In the genomic region with DNA sequence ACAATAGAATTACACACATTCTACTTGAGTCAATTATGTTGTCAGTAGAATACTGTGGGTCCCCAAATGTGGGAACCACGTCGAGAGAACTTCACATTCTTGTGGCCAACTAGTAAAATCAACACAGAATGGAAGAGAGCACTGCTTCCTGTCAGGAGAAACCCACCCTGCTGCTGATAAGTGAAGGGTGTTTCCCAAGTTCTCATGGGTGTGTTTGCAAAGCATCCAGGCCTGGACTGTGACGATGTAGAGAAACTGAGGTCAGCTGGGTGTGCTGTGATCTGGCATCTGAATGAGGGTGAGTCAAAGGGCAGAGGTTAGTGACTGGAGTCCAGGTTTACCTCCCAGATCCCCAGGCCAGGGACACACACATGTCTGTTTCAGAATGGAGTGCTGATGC, we compare ENCODE assay signal across 12 mouse cellular contexts.
DNase-seq lines count a peak whose midpoint lies in the region; ATAC-seq and TF ChIP-seq lines count a peak whose summit lies in the region.
"Had no signal": no experiment of that assay in that cellular context is flagged by ENCODE, and none has a peak within 500 bp of the region (broad histone marks: within the 10 kb centered on the region; RNA-seq: fewer than 3 reads in every experiment).

No protein-coding gene starts in this region.

- no peak for ATAC-seq in intestine, embryonic 14.5 days (replicated peaks; ENCODE audit: low FRiP score, low TSS enrichment, low read depth)
- ATAC-seq in intestine, postnatal 0 days = no peak
- no peak for ATAC-seq in heart, embryonic 15.5 days (replicated peaks; ENCODE audit: insufficient number of reproducible peaks, insufficient read depth, low FRiP score, low read depth)
- ATAC-seq in liver, postnatal 0 days = peak; percentile 72

- DNase-seq in adrenal gland, adult 2 months = peak; percentile 4
- DNase-seq in adrenal gland, postnatal 10 days = no peak
- peak; percentile 47 for DNase-seq in intestine, embryonic 14.5 days (ENCODE audit: low spot score)
- DNase-seq in liver, postnatal 0 days = peak; percentile 21
- DNase-seq in cerebellum, postnatal 14 days = no peak
- no peak for DNase-seq in thymus, postnatal 4 days
- DNase-seq: cerebellum, adult 18-20 months; lung, postnatal 10 days had no signal

- no peaks in the 10 kb centered on the region for H3K9me3 ChIP-seq in intestine, embryonic 14.5 days (ENCODE audit: control insufficient read depth, low read length)
- no peaks in the 10 kb centered on the region for H3K9me3 ChIP-seq in intestine, postnatal 0 days (ENCODE audit: control insufficient read depth)
- H3K9me3 ChIP-seq in heart, embryonic 15.5 days (replicated peaks) = no peaks in the 10 kb centered on the region
- H3K9me3 ChIP-seq in liver, postnatal 0 days (ENCODE audit: low read length) = no peaks in the 10 kb centered on the region
- H3K9me3 ChIP-seq: forebrain, embryonic 10.5 days; hindbrain, embryonic 15.5 days had no signal

- no peak overlapping the region for H3K4me3 ChIP-seq in intestine, embryonic 14.5 days (ENCODE audit: low read depth, low read length)
- H3K4me3 ChIP-seq in intestine, postnatal 0 days (ENCODE audit: low read depth, low read length) = no peak overlapping the region
- no peak overlapping the region for H3K4me3 ChIP-seq in heart, embryonic 15.5 days
- H3K4me3 ChIP-seq in liver, postnatal 0 days (ENCODE audit: low read depth, low read length) = no peak overlapping the region
- H3K4me3 ChIP-seq: forebrain, embryonic 10.5 days; hindbrain, embryonic 15.5 days had no signal

- H3K4me2 ChIP-seq in intestine, embryonic 14.5 days (ENCODE audit: low read length) = no peak overlapping the region
- no peak overlapping the region for H3K4me2 ChIP-seq in intestine, postnatal 0 days (replicated peaks; ENCODE audit: low read depth)
- no peak overlapping the region for H3K4me2 ChIP-seq in heart, embryonic 15.5 days
- H3K4me2 ChIP-seq in liver, postnatal 0 days (ENCODE audit: low read depth, low read length) = no peak overlapping the region
- H3K4me2 ChIP-seq: hindbrain, embryonic 15.5 days had no signal

- no peak for TF ChIP-seq CTCF in intestine, postnatal 0 days (IDR thresholded peaks at IDR 0.05; ENCODE audit: low read depth)
- TF ChIP-seq CTCF in liver, postnatal 0 days (IDR thresholded peaks at IDR 0.05; ENCODE audit: low read depth) = no peak

- no peaks in the 10 kb centered on the region for H3K36me3 ChIP-seq in intestine, embryonic 14.5 days (ENCODE audit: control insufficient read depth, insufficient read depth, low read length)
- H3K36me3 ChIP-seq in intestine, postnatal 0 days (ENCODE audit: control insufficient read depth, insufficient read depth) = no peaks in the 10 kb centered on the region
- H3K36me3 ChIP-seq in heart, embryonic 15.5 days = no peaks in the 10 kb centered on the region
- no peaks in the 10 kb centered on the region for H3K36me3 ChIP-seq in liver, postnatal 0 days (replicated peaks; ENCODE audit: insufficient read depth, low read length)
- H3K36me3 ChIP-seq: forebrain, embryonic 10.5 days; hindbrain, embryonic 15.5 days had no signal

- 27% methylated on average over 3 of the region's 3 CpGs for WGBS in intestine, embryonic 14.5 days
- WGBS in intestine, postnatal 0 days = 34% methylated on average over 3 of the region's 3 CpGs
- 27% methylated on average over 3 of the region's 3 CpGs for WGBS in heart, embryonic 15.5 days
- 24% methylated on average over 3 of the region's 3 CpGs for WGBS in liver, postnatal 0 days (ENCODE audit: insufficient replicate concordance)

- no peak overlapping the region for H3K27ac ChIP-seq in intestine, embryonic 14.5 days (ENCODE audit: low read depth)
- no peak overlapping the region for H3K27ac ChIP-seq in intestine, postnatal 0 days (ENCODE audit: low read depth, low read length)
- H3K27ac ChIP-seq in heart, embryonic 15.5 days = peak overlapping the region; percentile 45; the same call in 1 of the 2 replicates
- H3K27ac ChIP-seq in liver, postnatal 0 days (ENCODE audit: low read depth) = 0 out of 2 replicates have a peak overlapping the region, but pooled peaks have one; percentile 48
- H3K27ac ChIP-seq: forebrain, embryonic 10.5 days; hindbrain, embryonic 15.5 days had no signal

- no peak for TF ChIP-seq EP300 in liver, postnatal 0 days (IDR thresholded peaks at IDR 0.05; ENCODE audit: low read depth)

- no peaks in the 10 kb centered on the region for H3K27me3 ChIP-seq in intestine, embryonic 14.5 days (replicated peaks; ENCODE audit: control insufficient read depth, insufficient read depth, low read length)
- H3K27me3 ChIP-seq in intestine, postnatal 0 days (replicated peaks; ENCODE audit: control insufficient read depth, insufficient read depth, low read length) = no peaks in the 10 kb centered on the region
- H3K27me3 ChIP-seq in heart, embryonic 15.5 days = no peaks in the 10 kb centered on the region
- no peaks in the 10 kb centered on the region for H3K27me3 ChIP-seq in liver, postnatal 0 days (ENCODE audit: insufficient read depth, low read length)
- H3K27me3 ChIP-seq: hindbrain, embryonic 15.5 days had no signal

- H3K4me1 ChIP-seq in intestine, embryonic 14.5 days (replicated peaks; ENCODE audit: control insufficient read depth, insufficient read depth, low read length) = no peaks in the 10 kb centered on the region
- H3K4me1 ChIP-seq in intestine, postnatal 0 days (replicated peaks; ENCODE audit: control insufficient read depth, insufficient read depth, low read length) = 0 out of 2 replicates have a peak, but pooled peaks cover 3% of the 10 kb centered on the region
- H3K4me1 ChIP-seq in heart, embryonic 15.5 days (replicated peaks) = peaks cover 5% of the 10 kb centered on the region
- peaks cover 23% of the 10 kb centered on the region for H3K4me1 ChIP-seq in liver, postnatal 0 days (ENCODE audit: insufficient read depth)
- H3K4me1 ChIP-seq: hindbrain, embryonic 15.5 days had no signal

- no peak overlapping the region for H3K9ac ChIP-seq in intestine, embryonic 14.5 days (ENCODE audit: low read length)
- H3K9ac ChIP-seq in intestine, postnatal 0 days (ENCODE audit: low read depth, low read length) = no peak overlapping the region
- H3K9ac ChIP-seq in heart, embryonic 15.5 days = no peak overlapping the region
- no peak overlapping the region for H3K9ac ChIP-seq in liver, postnatal 0 days (replicated peaks)
- H3K9ac ChIP-seq: hindbrain, embryonic 15.5 days had no signal

Comparison
In these comparisons a context has a peak if more than half of its experiments do, and no peak if none do; other contexts are left out.
1. DNase-seq: peak in adrenal gland, adult 2 months (single experiment), intestine, embryonic 14.5 days (single experiment) and liver, postnatal 0 days (single experiment); none in adrenal gland, postnatal 10 days (single experiment), cerebellum, postnatal 14 days (0 of 2) and thymus, postnatal 4 days (single experiment).
2. H3K27ac ChIP-seq: peak in heart, embryonic 15.5 days (single experiment) and liver, postnatal 0 days (single experiment); none in intestine, embryonic 14.5 days (single experiment) and intestine, postnatal 0 days (single experiment).